Mouse (Mus musculus): ENCODE data around the gene Zfp94. TPM values are rescaled to one million over a fixed set of nuclear protein-coding genes. Genes with fewer than 3 reads are reported as not detected.
A peak's percentile ranks its signal among the peaks of the same experiment; 100 is the strongest.

Gene Zfp94
- total and polyA plus RNA-seq, 3 experiments: 5.9 to 6.9 TPM; not detected in 1

DNA sequence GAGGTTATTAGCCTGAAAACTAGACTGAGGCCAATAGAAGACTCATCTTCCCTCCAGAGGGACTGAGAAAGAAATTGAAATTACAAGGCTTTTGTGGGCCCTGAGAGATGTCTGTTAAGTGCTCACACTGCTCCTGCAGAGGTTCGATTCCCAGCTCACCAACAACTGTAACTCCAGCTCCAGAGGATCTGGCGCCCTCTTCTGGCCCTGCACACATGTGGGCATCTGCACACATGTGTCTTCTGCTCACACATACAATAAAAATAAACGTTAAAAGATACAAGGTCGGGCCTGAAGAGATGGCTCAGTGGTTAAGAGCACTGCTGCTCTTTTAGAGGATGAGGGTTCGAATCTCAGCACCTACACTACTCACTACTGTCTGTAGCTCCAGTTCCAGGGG is 30.0 kb upstream of the Zfp94 start:
- Histone ChIP-seq H3K79me2 (ENCODE audit: control insufficient read depth, insufficient read depth, low read length, poor library complexity) (no peaks in the 10 kb centered on the region), H3K27ac (ENCODE audit: control insufficient read depth, low read depth, low read length) (no peak overlapping the region), H3K27me3 (ENCODE audit: control insufficient read depth in 1 of 2, insufficient read depth in 2 of 2, low read length in 2 of 2) (peaks cover 0 to 6% of the 10 kb centered on the region in 2 experiments; a peak in 2 of 4 replicates), H3K9me3 (replicated peaks; ENCODE audit: insufficient read depth, low read length) (no peaks in the 10 kb centered on the region), H3K4me1 (ENCODE audit: control insufficient read depth in 1 of 2, insufficient read depth in 2 of 2, low read length in 2 of 2) (no peaks in the 10 kb centered on the region), H3K9ac (ENCODE audit: control insufficient read depth, low read depth, low read length, poor library complexity, severe bottlenecking) (no peak overlapping the region), H3K36me3 (ENCODE audit: control insufficient read depth in 1 of 2, insufficient read depth in 2 of 2, low read length in 2 of 2) (no peaks in the 10 kb centered on the region), H3K4me3 (ENCODE audit: control insufficient read depth in 1 of 2, insufficient read depth in 1 of 2, low read depth in 2 of 2, low read length in 2 of 2) (no peak overlapping the region)
- TF ChIP-seq POLR2AphosphoS2 (IDR thresholded peaks at IDR 0.05; ENCODE audit: low read length) (no peak), CTCF (IDR thresholded peaks at IDR 0.05 in 2 of 3, conservative IDR thresholded peaks at IDR 0.05 in 1 of 3; ENCODE audit: control insufficient read depth in 1 of 3, insufficient read depth in 1 of 3, low read depth in 2 of 3, low read length in 3 of 3, poor library complexity in 1 of 3, severe bottlenecking in 1 of 3) (peak; percentile 18 to 58 (median 43); a peak in 5 of 6 replicates), CHD1 (IDR thresholded peaks at IDR 0.05; ENCODE audit: low read depth, low read length) (no peak), RAD21 (IDR thresholded peaks at IDR 0.05; ENCODE audit: low read depth, low read length) (peak; percentile 14)
- no peak for DNase-seq (ENCODE audit: low read depth, low spot score)

DNA sequence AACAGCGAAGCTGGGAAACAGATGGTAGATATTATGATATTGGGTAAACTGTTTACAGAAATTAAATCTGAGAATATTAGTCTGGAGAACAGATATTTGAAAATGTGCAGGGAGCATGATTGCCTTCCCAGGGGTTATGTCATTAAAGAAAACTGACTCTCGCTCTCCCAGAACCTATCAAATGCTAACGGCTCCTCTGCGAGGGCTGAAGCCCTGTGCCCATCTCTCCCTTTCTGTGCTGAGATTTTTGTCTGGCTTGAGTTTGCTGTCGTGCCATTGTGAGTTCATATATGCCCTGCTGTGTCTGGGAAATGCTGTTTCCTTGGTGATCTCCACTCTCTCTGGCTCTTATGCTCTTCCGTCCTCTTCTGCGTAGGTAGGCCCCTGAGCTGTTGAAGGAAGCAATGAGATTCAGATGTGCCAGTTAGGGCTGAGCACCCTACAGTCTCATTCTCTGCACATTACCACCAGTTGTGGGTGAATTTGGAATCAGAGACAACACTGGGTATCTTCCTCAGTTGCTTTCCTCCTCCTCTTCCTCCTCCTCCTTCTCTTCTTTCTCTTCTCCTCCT is 27.3 kb upstream of the Zfp94 start:
- H3K27me3 ChIP-seq (ENCODE audit: control insufficient read depth in 1 of 2, insufficient read depth in 2 of 2, low read length in 2 of 2): peaks cover 0 to 3% of the 10 kb centered on the region in 2 experiments; a peak in 2 of 4 replicates
- no peak for DNase-seq (ENCODE audit: low read depth, low spot score)
- H3K4me1 ChIP-seq (ENCODE audit: control insufficient read depth in 1 of 2, insufficient read depth in 2 of 2, low read length in 2 of 2): no peaks in the 10 kb centered on the region
- H3K27ac ChIP-seq (ENCODE audit: control insufficient read depth, low read depth, low read length): no peak overlapping the region
- H3K79me2 ChIP-seq (ENCODE audit: control insufficient read depth, insufficient read depth, low read length, poor library complexity): no peaks in the 10 kb centered on the region
- no peak overlapping the region for H3K4me3 ChIP-seq (ENCODE audit: control insufficient read depth in 1 of 2, insufficient read depth in 1 of 2, low read depth in 2 of 2, low read length in 2 of 2)
- H3K36me3 ChIP-seq (ENCODE audit: control insufficient read depth in 1 of 2, insufficient read depth in 2 of 2, low read length in 2 of 2): no peaks in the 10 kb centered on the region
- TF ChIP-seq USF1 (IDR thresholded peaks at IDR 0.05; ENCODE audit: low read depth, low read length): no peak
- no peak for TF ChIP-seq ZC3H11A (IDR thresholded peaks at IDR 0.05; ENCODE audit: low read depth, low read length)
- no peak for TF ChIP-seq SIN3A (IDR thresholded peaks at IDR 0.05; ENCODE audit: low read length)
- TF ChIP-seq HCFC1 (IDR thresholded peaks at IDR 0.05; ENCODE audit: low read depth, low read length): no peak
- no peak for TF ChIP-seq ZMIZ1 (IDR thresholded peaks at IDR 0.05; ENCODE audit: low read depth, low read length)
- no peak for TF ChIP-seq MYC (IDR thresholded peaks at IDR 0.05; ENCODE audit: low read depth, low read length)
- no peak for TF ChIP-seq SMC3 (IDR thresholded peaks at IDR 0.05; ENCODE audit: low read depth, low read length)
- no peak for TF ChIP-seq TBP (IDR thresholded peaks at IDR 0.05; ENCODE audit: low read depth, low read length)
- no peak for TF ChIP-seq MAFK (IDR thresholded peaks at IDR 0.05; ENCODE audit: borderline replicate concordance, low read depth, low read length)
- TF ChIP-seq EP300 (IDR thresholded peaks at IDR 0.05; ENCODE audit: low read depth in 1 of 2, low read length in 2 of 2): no peak
- no peak for TF ChIP-seq MEF2A (IDR thresholded peaks at IDR 0.05; ENCODE audit: extremely low read depth, insufficient replicate concordance, low read depth, low read length, poor library complexity, severe bottlenecking)
- no peak for TF ChIP-seq ZNF384 (IDR thresholded peaks at IDR 0.05; ENCODE audit: low read depth, low read length)
- TF ChIP-seq POLR2A (IDR thresholded peaks at IDR 0.05; ENCODE audit: control insufficient read depth in 1 of 2, insufficient read depth in 1 of 2, low read depth in 1 of 2, low read length in 2 of 2, poor library complexity in 1 of 2): no peak
- no peak for TF ChIP-seq JUND (IDR thresholded peaks at IDR 0.05; ENCODE audit: low read depth, low read length)
- TF ChIP-seq MAX (IDR thresholded peaks at IDR 0.05; ENCODE audit: low read length): no peak
- no peak for TF ChIP-seq E2F4 (IDR thresholded peaks at IDR 0.05; ENCODE audit: borderline replicate concordance, low read depth, low read length)
- no peak for TF ChIP-seq MYB (IDR thresholded peaks at IDR 0.05; ENCODE audit: low read depth, low read length)
- H3K9ac ChIP-seq (ENCODE audit: control insufficient read depth, low read depth, low read length, poor library complexity, severe bottlenecking): no peak overlapping the region
- no peaks in the 10 kb centered on the region for H3K9me3 ChIP-seq (replicated peaks; ENCODE audit: insufficient read depth, low read length)

All from MEL (cell line).